Mouse (Mus musculus) adrenal gland, adult 8-10 months (tissue): Measurements from ENCODE around the gene Hist1h4i. TPM values are rescaled to one million over a fixed set of nuclear protein-coding genes. Genes with fewer than 3 reads are reported as not detected.

Experiments
- DNase-seq: peaks from one replicate; pipeline ENCODE4 v3.0.0; 2022
- total RNA-seq, 4 experiments: library from RNA; stranded (reverse); gene quantifications; 2 replicates each; pipeline ENCODE4 v1.2.4; 2022

Hist1h4i gene
- total RNA-seq, 4 experiments from 2014 or later = 42.6 to 80.0 (median 56.7) TPM

DNA sequence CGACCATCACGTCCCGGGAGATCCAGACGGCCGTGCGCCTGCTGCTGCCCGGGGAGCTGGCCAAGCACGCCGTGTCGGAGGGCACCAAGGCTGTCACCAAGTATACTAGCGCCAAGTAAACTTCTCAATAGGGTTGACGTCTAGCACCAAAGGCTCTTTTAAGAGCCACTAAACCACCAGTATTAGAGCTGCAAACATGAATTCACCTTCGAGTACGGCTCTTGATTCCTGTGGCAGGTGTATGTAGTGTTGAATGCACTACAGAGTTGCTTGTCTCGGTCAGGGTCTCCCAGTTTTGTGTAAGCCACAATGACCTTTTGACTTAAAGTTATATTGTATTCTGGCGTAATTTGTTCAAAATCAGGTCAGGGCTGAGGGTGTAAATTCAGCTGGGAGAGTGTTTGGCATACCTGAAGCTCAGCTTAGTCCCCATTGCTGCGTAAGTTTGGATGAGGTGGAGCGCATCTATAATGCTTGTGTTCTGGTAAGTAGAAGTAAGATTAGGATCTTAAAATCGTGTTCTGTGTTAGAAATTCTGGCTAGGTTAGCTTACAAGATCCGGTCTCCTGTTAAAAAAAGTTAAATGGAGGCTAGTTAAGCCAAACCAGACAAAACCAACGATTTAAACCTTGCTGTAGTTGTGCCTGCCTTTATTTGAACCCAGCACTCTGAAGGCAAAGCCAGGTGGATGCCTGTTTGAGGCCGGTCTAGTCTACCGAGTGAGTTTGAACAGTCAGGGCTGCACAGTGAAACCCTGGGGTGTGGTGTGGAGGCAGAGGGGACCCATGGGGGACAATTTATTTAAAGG lies 4.8 kb downstream of the Hist1h4i start:
- no peak for DNase-seq

- peak; percentile 78 for DNase-seq
Measured at GRCm38 (mm10) chr13:22035267-22036148, 5.7 kb downstream of the Hist1h4i start, which contains the start of the genes Hist1h2ah and Hist1h2bk. TSS of gene Hist1h2ah (minus strand) at chr13:22035568. TSS of gene Hist1h2bk (plus strand) at chr13:22035870.

DNA sequence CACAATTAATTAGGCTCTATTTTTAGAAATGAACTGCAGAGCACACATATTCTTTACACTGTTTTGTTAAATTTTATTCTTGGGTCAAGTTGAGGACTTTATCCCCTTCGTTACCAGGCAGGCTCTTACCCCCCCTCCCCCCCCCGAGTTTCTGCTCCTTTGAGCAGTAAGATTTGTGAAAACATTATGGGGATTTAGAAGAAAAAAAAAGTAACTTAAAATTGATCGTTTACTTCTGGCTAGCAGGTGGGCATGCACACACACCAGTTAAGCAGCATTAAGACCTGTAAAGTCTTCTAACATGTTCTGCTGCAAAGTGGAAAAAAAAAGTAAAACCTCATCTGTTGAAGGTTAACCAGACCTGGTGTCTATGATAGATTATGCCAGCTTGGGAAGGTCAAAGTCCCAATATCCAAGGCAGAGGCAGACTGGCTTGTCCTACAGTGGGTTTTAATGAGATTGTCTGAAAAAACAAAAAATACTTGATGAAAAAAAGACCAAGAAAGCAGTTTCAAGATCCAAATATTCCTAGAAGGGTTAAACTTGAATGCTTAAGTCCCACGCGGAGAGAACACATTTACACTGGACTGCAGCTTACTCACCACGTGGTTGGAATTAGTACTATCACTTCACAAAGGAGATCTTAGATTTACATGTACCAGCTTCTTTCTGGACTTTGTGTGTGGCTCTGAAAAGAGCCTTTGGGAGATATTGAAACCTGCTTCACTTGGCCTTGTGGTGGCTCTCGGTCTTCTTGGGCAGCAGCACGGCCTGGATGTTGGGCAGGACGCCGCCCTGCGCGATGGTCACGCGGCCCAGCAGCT lies 6.5 kb downstream of the Hist1h4i start:
- no peak for DNase-seq

- no peak for DNase-seq
Measured at GRCm38 (mm10) chr13:22033741-22034442, 7.3 kb downstream of the Hist1h4i start.

- no peak for DNase-seq
Measured at GRCm38 (mm10) chr13:22030493-22030892, 10.7 kb downstream of the Hist1h4i start.

DNA sequence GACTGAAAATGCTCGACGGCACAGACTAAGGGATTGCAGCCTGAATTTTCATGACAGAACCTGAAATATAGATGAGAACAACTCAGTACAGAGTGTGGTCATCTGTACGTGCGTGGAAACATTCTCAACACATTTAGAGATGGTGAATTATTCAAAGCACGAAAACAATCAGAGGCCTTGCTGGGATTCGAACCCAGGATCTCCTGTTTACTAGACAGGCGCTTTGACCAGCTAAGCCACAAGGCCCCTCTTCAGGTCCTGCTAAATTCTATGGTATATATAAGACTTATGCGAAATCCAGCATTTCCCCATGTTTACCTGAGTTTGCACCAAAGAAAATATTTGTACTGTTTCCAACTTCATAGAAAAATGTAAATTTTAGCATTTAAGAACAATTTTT lies 11.2 kb downstream of the Hist1h4i start:
- DNase-seq = no peak

GRCm38 (mm10) chr13:22028673-22029460 lies 12.3 kb downstream of the Hist1h4i start:
- DNase-seq = peak; percentile 93

GRCm38 (mm10) chr13:22026058-22027031 lies 14.8 kb downstream of the Hist1h4i start:
- DNase-seq = peak; percentile 69

GRCm38 (mm10) chr13:22022241-22022640 lies 18.9 kb downstream of the Hist1h4i start:
- DNase-seq = peak; percentile 76

DNA sequence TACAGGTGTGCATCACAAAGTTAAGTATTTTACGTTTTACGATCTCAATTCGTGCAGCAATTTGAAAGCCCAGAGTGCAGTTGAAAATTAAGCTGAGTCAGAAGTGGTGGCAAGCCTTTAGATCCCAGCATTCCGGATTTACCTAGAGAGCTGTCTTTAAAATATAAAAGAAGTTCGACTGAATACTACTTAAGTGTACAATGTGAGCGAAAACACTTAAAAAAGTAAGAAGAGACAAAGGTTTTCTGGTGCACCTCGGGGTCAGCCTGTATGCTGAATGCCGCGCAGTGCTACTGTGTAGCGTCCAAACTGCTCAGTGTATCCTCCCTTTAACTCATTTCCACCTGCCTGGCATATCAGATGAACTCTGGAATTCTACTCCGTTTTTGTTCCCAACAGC lies 19.6 kb downstream of the Hist1h4i start:
- DNase-seq = no peak

GRCm38 (mm10) chr13:22020901-22021339 lies 20.2 kb downstream of the Hist1h4i start:
- DNase-seq = peak; percentile 57

DNA sequence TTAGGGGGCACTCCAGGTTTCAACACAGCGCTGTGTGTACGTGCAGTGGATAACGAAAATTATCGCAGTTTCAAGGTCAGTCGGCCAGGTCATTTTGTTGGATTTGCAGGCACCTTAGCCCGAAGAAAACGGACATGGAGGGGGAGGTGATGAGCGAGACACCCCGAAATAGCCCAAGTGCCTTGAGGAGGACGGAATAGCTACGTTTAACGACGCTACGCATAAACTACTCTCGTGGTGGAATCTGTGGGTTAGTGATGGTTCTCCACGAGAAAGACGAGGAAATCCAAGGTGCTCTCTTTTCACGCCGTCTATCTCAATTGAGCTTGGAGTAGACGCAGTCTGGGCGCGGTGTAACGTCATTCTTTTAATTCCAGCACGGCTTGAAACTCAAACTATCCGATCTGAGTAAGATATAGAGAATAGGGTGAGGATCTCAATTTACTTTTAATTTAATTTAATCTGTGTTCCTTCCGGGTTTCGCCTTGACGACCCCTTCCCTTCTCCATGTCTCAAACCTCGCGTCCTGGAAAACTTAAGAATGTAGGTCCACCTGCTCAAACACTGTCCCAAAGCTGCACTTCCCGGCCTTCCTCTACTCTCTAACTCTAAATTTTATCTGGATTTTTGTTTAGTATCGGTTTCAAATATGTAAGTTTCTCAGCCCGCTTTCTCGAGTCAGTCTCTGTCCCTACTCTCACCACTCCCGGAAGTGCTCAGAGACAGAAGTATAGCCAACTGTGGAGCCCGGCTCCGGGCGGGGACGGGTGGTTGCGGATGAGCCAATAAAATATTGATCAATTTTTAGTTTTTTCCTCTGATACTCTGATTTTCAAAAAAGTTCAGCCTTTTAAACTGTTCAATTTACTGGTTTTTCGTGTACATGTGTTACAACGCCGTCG lies 21.0 kb downstream of the Hist1h4i start:
- no peak for DNase-seq

DNA sequence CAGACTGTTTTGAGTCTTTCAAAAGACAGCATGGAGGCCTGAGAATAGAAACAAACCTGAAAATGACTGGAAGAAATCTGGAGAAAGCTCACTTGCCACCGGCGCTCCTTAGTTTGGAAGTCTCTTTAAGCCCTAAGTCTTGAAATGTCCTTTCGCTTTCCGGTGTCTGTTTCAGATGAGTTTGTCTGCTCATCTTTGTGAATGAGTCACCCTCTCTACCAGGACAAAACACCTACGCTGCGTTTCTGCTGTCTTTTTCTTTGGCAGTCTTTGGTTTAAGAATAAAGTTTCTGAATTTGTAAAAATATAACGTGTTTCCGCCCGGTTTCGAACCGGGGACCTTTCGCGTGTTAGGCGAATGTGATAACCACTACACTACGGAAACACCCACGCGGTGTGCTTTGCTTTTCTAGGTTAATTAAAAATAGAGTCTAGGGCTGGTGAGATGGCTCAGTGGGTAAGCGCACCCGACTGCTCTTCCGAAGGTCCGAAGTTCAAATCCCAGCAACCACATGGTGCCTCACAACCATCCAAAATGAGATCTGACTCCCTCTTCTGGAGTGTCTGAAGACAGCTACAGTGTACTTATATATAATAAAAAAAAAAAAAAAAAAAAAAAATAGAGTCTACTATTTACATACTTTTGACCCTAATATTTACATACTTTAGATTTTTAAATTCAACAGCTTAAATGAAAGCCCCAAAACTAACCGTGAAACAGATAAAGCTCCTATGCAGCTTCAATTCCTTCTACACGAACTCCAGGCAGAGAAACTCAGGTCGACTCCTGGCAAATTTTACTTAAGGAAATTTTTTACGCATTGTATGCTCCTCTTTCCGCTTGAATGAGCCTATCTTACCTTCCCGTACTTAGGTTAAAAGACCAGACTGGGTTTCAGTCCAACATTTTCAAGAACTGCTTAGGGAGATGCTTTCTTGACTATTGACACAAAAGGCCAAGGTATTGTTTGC lies 25.4 kb downstream of the Hist1h4i start:
- peak; percentile 69 for DNase-seq

DNA sequence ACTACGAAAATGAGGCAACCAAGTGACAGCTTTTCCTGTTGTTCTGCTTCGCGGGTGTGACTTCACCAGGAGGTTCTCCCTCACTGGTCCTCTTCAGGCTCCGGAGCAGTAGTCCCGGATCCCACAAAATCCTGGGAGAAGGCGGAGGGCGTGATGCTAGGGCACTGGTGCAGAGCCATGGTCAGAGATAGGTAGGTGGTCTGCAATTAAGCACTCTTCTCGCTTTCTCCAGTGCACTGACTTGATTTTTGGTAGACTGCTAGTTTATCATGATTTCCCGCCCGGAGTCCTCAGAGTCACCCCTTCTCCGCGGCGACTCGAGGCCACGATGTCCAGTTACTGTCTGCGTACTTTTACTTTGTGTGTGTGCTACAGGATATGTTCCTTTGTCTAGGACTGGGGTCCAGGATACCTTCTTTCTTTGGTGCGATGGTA lies 26.7 kb downstream of the Hist1h4i start:
- DNase-seq = no peak

DNA sequence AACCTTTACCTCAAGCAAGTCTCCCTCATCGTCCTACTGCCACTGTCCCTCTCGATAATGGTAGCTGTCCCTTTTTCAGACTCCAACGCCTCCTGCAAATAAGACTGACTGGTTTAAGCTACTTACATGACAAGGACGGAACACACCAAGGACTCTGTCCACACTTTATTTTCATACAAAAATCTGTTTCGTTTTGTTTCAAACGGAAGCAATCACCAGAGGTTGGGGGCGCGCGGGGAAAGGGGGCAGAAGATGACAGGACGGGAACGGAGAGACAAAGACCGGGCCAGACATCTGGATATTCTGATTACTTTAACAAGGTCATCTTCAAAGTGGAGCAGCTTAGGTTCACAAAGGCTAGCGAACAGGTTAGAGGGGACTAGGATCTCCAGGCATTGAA lies 27.4 kb downstream of the Hist1h4i start:
- no peak for DNase-seq

DNA sequence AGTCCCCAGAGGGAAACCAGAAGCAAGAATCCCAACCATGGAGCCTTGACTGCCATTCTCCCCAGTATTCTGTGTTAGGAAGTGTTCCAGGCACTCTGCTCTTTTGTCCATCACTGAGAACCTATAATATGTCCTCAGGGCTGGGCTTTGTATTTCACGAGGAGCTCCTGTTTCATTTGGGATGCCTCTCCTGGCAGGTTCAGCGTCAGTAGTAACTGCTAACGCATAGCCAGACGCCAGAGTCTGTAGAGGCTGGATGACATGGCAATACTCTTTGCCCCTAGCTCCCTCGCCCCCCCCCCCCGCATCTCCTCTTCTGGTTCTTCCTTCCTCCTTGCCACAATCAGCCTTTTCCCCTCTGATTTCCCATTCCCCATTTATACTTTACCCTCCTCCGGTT lies 31.5 kb downstream of the Hist1h4i start, which contains the start of gene Prss16:
Gene Prss16, minus strand, starts transcription at position 101 of the 400 bp plus-strand sequence.
- DNase-seq = no peak

GRCm38 (mm10) chr13:22008707-22009106 lies 32.5 kb downstream of the Hist1h4i start:
- DNase-seq = no peak
